Mouse (Mus musculus) adrenal gland, adult 18-20 months (tissue): ENCODE measurements around the gene Cplx2. TPM values are rescaled to one million over a fixed set of nuclear protein-coding genes. Genes with fewer than 3 reads are reported as not detected.

Experiments
- DNase-seq, 2 experiments: peaks; one replicate each; pipeline ENCODE4 v3.0.0; 2021 to 2022; ENCODE audit warnings: low spot score in 2 of 2
- total RNA-seq, 2 experiments: library from RNA; stranded (reverse); gene quantifications; 1 replicate in 1 of 2; 2 replicates in 1 of 2; pipeline ENCODE4 v1.2.3; 2021

Gene Cplx2
- total RNA-seq, 2 experiments from 2014 or later: 20.9 to 21.3 TPM

- DNase-seq: no peak
These were observed 6.5 kb upstream of the Cplx2 start for GRCm38 (mm10) chr13:54364686-54365085.

DNA sequence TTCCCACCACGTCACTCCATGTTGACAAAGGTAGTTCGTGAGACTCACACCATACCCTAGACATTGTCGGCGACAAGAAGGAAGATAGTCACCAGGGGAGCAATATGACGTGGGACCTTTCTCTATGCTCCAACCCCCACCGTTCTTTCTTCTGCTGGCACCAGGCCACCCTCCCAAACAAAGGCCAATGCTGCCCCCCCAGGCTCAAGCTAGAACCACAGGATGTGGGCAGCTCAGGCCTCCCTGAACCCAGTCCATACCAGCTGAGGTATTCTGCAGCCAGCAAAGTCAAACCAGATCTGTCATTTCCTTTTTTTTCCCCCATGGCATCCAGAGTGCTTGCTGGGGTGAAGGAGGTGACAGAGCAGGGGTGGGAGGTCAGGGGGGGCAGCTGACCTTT, 3.4 kb upstream of the Cplx2 start:
- no peak for DNase-seq

DNA sequence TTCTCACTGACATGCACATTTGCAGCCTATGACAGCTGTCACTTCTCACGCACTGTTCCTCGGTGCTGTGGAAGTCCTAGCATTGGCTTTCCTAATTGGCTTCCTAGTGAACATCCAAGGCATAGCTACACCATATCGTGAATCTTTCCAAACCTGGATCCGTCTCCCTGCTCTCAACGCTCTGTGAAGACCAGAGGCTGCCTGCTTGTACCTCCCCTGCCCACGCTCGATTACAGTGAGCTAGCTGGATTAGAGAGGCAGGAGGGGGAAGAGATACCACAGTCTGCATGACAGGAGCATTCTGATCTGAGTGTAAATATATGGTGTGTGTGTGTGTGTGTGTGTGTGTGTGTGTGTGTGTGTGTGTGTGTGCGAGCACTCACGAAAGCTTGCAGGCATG, 3.0 kb upstream of the Cplx2 start:
- DNase-seq: no peak

DNA sequence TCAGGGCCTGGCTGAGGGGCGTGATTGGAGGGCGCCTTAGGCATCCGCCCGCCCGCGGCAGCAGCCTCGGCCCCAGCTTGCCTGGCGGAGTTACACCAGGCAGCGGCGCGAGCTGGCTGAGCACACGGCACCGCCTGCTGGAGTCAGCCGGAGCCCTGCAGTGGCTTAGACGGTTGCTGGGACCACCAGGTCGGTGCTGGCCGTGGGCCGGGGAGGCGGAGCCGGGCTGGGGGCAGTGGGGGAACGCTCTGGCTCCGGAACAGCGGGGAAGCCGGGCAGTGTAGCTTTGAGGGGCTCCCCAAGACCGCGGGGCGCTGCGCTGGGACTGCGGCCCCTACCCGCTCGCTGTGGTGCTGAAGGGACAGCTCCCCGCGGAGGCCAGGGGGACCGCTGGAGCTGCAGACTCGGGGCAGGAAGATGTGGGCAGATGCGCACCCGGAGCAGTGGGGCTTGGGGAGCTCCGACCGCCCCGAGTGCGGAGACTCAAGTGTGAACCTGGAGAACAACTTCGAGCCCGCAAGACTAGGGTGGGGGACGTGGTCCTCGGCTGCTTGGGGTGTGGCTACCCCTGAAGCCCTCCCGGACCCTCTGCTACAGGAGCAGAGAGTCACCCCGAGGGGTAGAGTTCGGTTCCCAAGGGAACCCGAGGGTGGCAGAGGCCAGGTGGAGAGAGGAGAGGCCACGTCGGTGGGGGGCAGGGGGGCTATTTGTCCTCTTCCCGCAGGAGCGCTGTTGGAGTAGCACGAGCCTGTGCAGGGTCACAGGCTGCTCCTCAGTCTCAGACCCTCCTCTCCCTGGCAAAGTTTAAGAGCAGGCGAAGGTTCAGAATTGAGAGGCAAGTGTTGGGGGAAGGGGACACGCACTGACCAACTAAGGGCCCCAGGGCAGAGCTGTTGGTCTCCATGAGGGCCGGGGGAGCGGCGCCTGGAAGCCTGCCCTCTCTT, 510 bp downstream of the Cplx2 start:
- DNase-seq: peak; percentile 76 to 84

GRCm38 (mm10) chr13:54372665-54373064, 1.5 kb downstream of the Cplx2 start:
- peak; percentile 39 to 56 for DNase-seq

GRCm38 (mm10) chr13:54374106-54374706, 3.1 kb downstream of the Cplx2 start:
- DNase-seq: no peak

- no peak for DNase-seq
These were observed 4.6 kb downstream of the Cplx2 start for GRCm38 (mm10) chr13:54375497-54376495.

DNA sequence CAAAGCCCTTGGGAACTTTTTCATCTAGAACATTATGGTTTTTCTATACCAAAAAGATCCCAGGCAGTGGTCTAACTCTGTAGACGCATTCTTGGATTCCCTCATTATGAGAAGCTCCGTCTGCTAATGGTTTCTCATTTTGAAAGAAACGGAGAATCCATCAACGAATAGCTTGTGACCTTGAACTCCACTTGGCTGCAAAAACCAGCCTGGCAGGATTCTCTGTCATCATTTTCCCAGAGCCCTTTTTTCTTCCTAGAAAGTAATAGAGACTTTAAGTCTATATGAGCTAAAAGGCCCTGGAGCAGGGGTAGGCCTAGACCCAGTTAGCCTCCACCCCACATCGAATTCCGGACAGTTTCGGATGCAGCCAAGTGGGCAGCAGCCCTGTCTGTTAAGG, 5.6 kb downstream of the Cplx2 start:
- DNase-seq: no peak

- no peak for DNase-seq
These were observed 6.9 kb downstream of the Cplx2 start for GRCm38 (mm10) chr13:54378051-54378450.

GRCm38 (mm10) chr13:54380421-54380820, 9.3 kb downstream of the Cplx2 start:
- DNase-seq: no peak

GRCm38 (mm10) chr13:54381396-54381795, 10.2 kb downstream of the Cplx2 start:
- no peak for DNase-seq

DNA sequence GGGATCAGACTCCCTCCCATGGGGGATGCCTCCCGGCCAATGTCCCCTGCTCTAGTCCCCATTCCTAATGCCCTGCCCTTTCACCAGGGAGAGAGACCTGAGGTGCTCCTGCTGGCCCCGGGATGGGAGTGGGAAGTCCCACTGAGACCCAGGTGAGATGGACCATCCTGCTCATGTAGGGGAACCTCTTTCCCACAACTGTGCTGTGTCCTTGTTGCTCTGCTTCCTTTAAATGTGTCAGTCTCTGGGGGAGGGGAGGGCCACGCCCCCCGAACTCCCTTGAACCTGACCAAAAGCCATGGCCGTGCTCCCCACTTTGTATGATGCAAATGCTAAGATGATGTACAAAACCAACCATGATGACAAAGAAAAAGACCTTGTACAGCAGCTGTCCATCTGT, 12.4 kb downstream of the Cplx2 start:
- DNase-seq: no peak

DNA sequence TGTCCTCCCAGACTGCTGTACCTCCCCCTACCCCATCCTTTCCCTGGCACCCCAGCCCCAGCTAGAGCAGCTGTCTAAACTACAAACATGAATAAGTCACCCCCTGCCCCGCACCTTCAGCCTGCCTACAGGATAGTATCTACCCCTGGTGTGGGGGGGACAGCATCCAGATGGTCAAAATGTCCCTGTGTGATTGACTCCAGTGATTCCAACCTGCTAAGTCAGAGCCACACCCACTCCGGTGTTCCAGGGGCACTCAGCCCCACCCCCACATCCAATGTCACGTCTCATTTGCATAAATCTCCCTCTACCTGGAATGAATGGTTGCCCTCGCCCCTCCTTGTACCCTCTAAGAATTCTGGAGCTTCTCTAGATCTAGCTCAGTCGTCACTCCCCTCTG, 13.4 kb downstream of the Cplx2 start:
- DNase-seq: no peak

DNA sequence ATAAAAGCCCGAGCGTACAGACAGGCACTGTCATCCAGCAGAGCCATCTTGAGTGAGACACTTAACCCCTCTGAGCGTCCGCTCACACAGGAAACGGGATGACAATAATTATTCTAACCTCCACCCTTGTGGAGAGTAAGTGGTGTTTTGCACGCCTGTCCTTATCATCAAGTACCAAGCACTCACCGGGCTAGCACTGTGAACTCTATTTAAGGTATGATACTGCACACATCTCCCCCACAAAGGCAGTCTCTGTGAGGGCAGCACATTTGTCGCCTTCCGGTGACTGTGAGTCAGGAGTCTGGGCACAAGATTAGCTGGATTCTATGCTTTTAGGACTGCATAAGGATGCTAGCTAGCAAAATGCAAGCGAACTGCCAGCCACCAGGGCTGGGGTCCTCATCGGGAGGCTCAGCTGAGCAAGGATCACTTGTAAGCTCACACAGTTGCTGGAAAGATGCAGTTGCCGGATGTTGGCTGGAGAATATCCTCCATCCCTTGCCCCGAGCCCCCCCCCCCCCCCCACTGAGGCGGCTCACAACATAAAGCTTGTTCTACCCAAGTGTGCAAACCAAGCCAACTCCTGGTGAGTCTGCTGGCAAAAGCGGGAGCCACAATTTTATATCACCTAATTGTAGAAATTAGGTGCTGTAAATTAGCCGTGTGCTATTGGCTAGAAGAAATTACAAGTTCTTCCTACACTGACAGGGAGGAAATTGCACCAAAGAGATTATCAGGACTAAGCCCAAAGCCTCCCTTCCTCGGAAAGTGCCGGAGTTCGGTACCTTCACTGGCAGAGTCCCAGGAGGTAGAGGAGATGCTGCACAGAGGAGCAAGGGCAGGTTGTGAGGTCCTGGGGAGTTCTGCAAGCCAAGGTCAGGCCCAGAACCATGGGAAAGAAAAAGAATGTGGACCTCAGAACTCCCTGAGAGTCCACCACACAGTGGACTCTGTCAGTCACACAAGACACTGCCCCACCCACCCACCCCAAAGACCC, 14.2 kb downstream of the Cplx2 start:
- DNase-seq: no peak

- no peak for DNase-seq
These were observed 18.9 kb downstream of the Cplx2 start for GRCm38 (mm10) chr13:54389971-54390564.

GRCm38 (mm10) chr13:54390565-54391013, 19.4 kb downstream of the Cplx2 start:
- no peak for DNase-seq

DNA sequence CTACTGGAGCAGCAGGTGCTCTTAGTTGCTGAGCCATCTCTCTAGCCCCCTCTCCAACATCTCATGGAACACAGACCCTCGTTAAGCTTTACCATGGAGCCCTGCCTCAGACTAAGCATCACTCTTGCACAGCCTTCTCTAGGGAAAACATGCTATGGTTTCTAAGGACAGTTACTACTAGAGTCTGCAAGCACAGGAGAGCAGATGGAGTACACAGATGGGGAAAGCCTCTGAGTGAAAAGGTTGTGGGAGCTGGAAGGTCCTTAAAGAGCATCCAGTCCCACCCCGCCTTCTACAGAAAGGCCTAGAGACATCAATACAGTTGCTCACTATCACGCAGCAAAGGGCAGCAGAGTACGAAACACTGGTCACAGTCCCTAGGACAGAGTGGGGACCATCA, 20.2 kb downstream of the Cplx2 start:
- DNase-seq: no peak

DNA sequence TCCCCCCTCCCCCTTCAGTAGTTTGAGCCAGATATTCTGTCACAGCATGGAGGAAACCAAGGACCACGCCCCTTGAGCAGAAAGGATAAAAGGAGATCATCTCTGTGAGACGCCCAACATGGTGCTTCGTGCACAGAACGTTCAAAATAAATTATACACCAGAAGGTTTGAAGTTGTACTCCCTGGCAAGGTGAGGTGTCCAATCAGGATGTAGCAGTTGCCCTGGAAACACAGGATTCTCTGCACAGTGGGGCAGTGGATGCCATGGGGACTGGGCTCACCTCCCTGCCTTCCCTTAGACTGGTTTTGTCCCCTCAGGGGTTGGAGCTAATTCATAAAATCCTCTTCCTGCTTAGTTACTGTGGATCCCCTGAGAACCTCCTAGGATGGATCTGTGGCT, 25.9 kb downstream of the Cplx2 start:
- no peak for DNase-seq

GRCm38 (mm10) chr13:54400565-54401179, 29.5 kb downstream of the Cplx2 start:
- DNase-seq: no peak
